Mouse (Mus musculus) adipocyte (in vitro differentiated cells): ENCODE results near the gene Tnnc1.

Source experiments
- DNase-seq: peaks from one replicate; pipeline ENCODE4 v3.0.0-alpha.2; 2016; ENCODE audit warnings: low spot score

Gene Tnnc1

GRCm38 (mm10) chr14:31208084-31208483 lies at the start of gene Tnnc1:
Tnnc1 (plus strand) TSS chr14:31208312.
- no peak for DNase-seq

- no peak for DNase-seq
These were observed 47.6 kb upstream of the Tnnc1 start for GRCm38 (mm10) chr14:31160196-31161150.

GRCm38 (mm10) chr14:31161191-31161590 lies 46.9 kb upstream of the Tnnc1 start:
- DNase-seq, result no peak

GRCm38 (mm10) chr14:31161638-31162037 lies 46.5 kb upstream of the Tnnc1 start:
- no peak for DNase-seq

- DNase-seq, result peak; percentile 12
These were observed 44.0 kb upstream of the Tnnc1 start for GRCm38 (mm10) chr14:31164067-31164466.

GRCm38 (mm10) chr14:31165010-31165409 lies 43.1 kb upstream of the Tnnc1 start:
- DNase-seq, result no peak

- no peak for DNase-seq
These were observed 42.7 kb upstream of the Tnnc1 start for GRCm38 (mm10) chr14:31165458-31165857.

- no peak for DNase-seq
These were observed 42.0 kb upstream of the Tnnc1 start for GRCm38 (mm10) chr14:31165991-31166630.

GRCm38 (mm10) chr14:31166827-31167226 lies 41.3 kb upstream of the Tnnc1 start:
- no peak for DNase-seq

- no peak for DNase-seq
These were observed 39.7 kb upstream of the Tnnc1 start, which contains the start of gene Stab1 for GRCm38 (mm10) chr14:31168425-31168824. Stab1 (minus strand) TSS chr14:31168641.

GRCm38 (mm10) chr14:31169508-31169907 lies 38.6 kb upstream of the Tnnc1 start:
- DNase-seq, result no peak

GRCm38 (mm10) chr14:31170963-31171362 lies 37.1 kb upstream of the Tnnc1 start:
- DNase-seq, result no peak

GRCm38 (mm10) chr14:31171386-31171785 lies 36.7 kb upstream of the Tnnc1 start:
- no peak for DNase-seq

- DNase-seq, result no peak
These were observed 36.3 kb upstream of the Tnnc1 start for GRCm38 (mm10) chr14:31171821-31172220.

GRCm38 (mm10) chr14:31172781-31173455 lies 35.2 kb upstream of the Tnnc1 start:
- DNase-seq, result no peak

- no peak for DNase-seq
These were observed 34.6 kb upstream of the Tnnc1 start for GRCm38 (mm10) chr14:31173537-31173936.

GRCm38 (mm10) chr14:31177287-31177686 lies 30.8 kb upstream of the Tnnc1 start:
- DNase-seq, result no peak

GRCm38 (mm10) chr14:31177715-31178114 lies 30.4 kb upstream of the Tnnc1 start:
- no peak for DNase-seq

GRCm38 (mm10) chr14:31179677-31180365 lies 28.3 kb upstream of the Tnnc1 start:
- DNase-seq, result no peak

GRCm38 (mm10) chr14:31181512-31181911 lies 26.6 kb upstream of the Tnnc1 start:
- DNase-seq, result no peak

- no peak for DNase-seq
These were observed 25.3 kb upstream of the Tnnc1 start for GRCm38 (mm10) chr14:31182786-31183290.

GRCm38 (mm10) chr14:31183541-31183940 lies 24.6 kb upstream of the Tnnc1 start:
- no peak for DNase-seq
